Mouse (Mus musculus) embryonic facial prominence, embryonic 14.5 days (tissue): ENCODE measurements around the gene Tbc1d22a. TPM values are rescaled to one million over a fixed set of nuclear protein-coding genes. Genes with fewer than 3 reads are reported as not detected.

Experiments
- ATAC-seq: fragments of 200-750 bp; cut with Nextera tagmentation; 2 replicates; pipeline ENCODE4 v1.8.0; 2017; ENCODE audit warnings: low read depth, moderate number of reproducible peaks, moderate TSS enrichment
- DNase-seq: peaks from one replicate; pipeline ENCODE4 v3.0.0-alpha.2; 2015; ENCODE audit warnings: low spot score
- H3K27ac ChIP-seq: fragments of 300-500 bp; sonication (generic); replicated peaks from 2 replicates; pipeline ENCODE4 v1.5.1; 2014; ENCODE audit warnings: low read depth, mild to moderate bottlenecking, low read length, moderate library complexity
- H3K27me3 ChIP-seq: fragments of 300-500 bp; sonication (generic); replicated peaks from 2 replicates; pipeline ENCODE4 v1.6.1; 2014; ENCODE audit warnings: low read length; ENCODE audit not compliant: control insufficient read depth, insufficient read depth
- H3K36me3 ChIP-seq: fragments of 300-500 bp; sonication (generic); 2 replicates; pipeline ENCODE4 v1.6.1; 2014; ENCODE audit warnings: low read length, mixed read lengths; ENCODE audit not compliant: control insufficient read depth, insufficient read depth
- H3K4me1 ChIP-seq: fragments of 300-500 bp; sonication (generic); 2 replicates; pipeline ENCODE4 v1.6.1; 2014; ENCODE audit warnings: antibody characterized with exemption, low read length; ENCODE audit not compliant: control insufficient read depth, insufficient read depth
- H3K4me2 ChIP-seq: fragments of 300-500 bp; sonication (generic); 2 replicates; pipeline ENCODE4 v1.6.1; 2014; ENCODE audit warnings: low read depth, mild to moderate bottlenecking, low read length, moderate library complexity, mixed read lengths
- H3K4me3 ChIP-seq: fragments of 300-500 bp; sonication (generic); 2 replicates; pipeline ENCODE4 v1.5.1; 2014; ENCODE audit warnings: low read depth, mild to moderate bottlenecking, low read length
- H3K9ac ChIP-seq: fragments of 300-500 bp; sonication (generic); 2 replicates; pipeline ENCODE4 v1.6.1; 2014; ENCODE audit warnings: low read depth, mild to moderate bottlenecking, low read length, moderate library complexity, mixed read lengths
- H3K9me3 ChIP-seq: fragments of 300-500 bp; sonication (generic); 2 replicates; pipeline ENCODE4 v1.6.1; 2016; ENCODE audit warnings: low read length; ENCODE audit not compliant: control insufficient read depth
- WGBS: fragments of 180-500 bp; shearing (Covaris S2); extraction: QIAGEN DNeasy Blood & Tissue Kit; methylation state at CpG from one replicate; pipeline ENCODE4 v1.1.7; 2014; 5-methylcytosine and 5-hydroxymethylcytosine counted together
- polyA plus RNA-seq: library from polyadenylated mRNA; unstranded; fragments of >200 nt; fragmentation: Nextera tagmentation; extraction: Ambion mirVana; gene quantifications from 2 replicates; pipeline ENCODE4 v1.2.1, GENCODE M21; 2014

The Tbc1d22a gene
- polyA plus RNA-seq, 1 experiment from 2014 or later = 8.1 TPM

DNA sequence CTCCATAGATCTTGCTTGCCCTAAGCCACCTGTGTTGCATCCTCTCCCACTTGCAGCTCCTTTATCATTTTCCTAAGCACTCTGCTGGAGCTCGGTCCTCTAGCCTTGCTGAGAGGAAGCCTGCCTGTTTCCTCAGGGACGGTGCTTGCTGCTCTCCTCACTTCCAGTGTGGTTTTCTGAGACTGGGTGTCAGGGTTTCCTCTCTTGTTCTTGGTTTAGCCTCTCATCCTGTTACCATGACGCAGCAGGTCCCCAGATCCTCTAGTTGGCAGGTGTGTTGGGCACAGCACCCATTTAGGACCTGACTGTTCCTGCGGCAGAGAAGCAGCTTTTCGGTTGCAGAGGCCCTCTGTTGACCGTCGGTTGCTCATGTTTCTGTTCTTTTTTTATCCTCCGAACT, 172.1 kb downstream of the Tbc1d22a start:
- Histone ChIP-seq H3K36me3 (no peaks in the 10 kb centered on the region), H3K27ac (no peak overlapping the region), H3K9me3 (no peaks in the 10 kb centered on the region), H3K27me3 (no peaks in the 10 kb centered on the region), H3K9ac (no peak overlapping the region), H3K4me1 (no peaks in the 10 kb centered on the region), H3K4me3 (no peak overlapping the region), H3K4me2 (no peak overlapping the region)
- 82% methylated on average over 8 of the region's 8 CpGs for WGBS
- no peak for DNase-seq
- ATAC-seq = no peak

DNA sequence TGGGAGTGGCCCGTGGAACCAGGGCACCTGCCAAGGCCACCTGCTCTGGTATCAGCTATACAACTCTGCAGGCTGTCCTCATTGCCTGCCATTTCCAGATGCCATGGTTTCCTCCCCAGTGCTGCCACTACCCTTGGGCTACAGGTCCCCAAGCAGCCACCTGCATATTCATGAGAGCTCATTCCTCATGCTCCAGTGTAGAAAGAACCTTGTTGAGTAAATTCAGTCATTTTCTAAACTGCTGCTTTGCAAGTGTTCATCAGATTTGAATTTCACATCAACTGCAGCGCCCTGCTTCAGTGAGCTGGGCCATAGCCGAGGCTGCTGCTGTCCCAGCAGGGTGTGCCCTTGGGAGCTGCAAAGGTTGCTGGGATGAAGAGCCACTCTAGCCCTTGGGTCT, 174.3 kb downstream of the Tbc1d22a start:
- H3K9ac ChIP-seq = no peak overlapping the region
- ATAC-seq (no peak), DNase-seq (no peak)
- H3K4me1 ChIP-seq = no peaks in the 10 kb centered on the region
- H3K4me2 ChIP-seq = no peak overlapping the region
- 72% methylated on average over 3 of the region's 3 CpGs for WGBS
- H3K27ac ChIP-seq = no peak overlapping the region
- H3K27me3 ChIP-seq = no peaks in the 10 kb centered on the region
- H3K9me3 ChIP-seq = no peaks in the 10 kb centered on the region
- no peak overlapping the region for H3K4me3 ChIP-seq
- H3K36me3 ChIP-seq = no peaks in the 10 kb centered on the region

DNA sequence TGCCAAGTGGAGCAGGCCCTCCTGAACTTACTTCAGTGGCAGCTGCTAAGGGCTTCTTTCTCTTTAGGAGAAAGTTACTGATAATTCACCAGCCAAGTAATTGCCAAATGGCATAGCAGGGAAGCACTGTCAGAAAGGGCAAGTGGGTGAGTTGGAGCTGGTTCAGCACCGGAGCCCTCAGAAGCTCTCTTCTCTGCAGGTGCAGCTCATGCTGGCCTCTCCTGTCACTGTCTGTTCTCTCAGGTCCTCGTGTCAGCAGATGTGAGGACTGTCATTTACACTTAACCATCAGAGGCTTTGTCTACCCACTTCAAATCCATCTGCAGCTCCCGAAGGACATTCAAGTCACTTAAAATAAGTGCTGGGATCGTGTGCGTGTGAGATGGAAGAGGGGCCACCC, 190.6 kb downstream of the Tbc1d22a start:
- Histone ChIP-seq H3K27me3 (no peaks in the 10 kb centered on the region), H3K4me3 (no peak overlapping the region), H3K9me3 (no peaks in the 10 kb centered on the region), H3K4me2 (no peak overlapping the region), H3K9ac (no peak overlapping the region), H3K36me3 (no peaks in the 10 kb centered on the region), H3K4me1 (no peaks in the 10 kb centered on the region), H3K27ac (no peak overlapping the region)
- ATAC-seq = no peak
- WGBS = 68% methylated on average over 5 of the region's 5 CpGs
- DNase-seq = no peak

DNA sequence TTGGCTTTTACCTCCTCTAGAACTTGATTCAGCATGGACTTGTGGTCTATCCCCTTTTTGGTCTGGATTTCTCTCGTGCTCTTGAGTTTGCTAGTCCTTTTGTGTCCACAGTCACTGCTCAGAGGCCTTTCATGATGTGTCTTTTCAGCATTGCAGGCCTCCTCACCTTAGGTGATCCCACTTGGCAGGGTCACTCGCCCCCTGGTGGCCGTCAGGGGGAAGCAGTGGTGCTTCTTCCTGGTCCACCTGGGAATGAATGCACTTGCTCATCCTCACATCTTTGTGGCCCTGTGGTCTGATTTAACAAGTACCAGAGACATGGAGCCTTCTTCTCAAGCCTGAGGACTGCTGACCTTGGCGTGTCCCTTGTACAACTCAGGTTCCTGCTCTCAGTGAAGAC, 191.3 kb downstream of the Tbc1d22a start:
- H3K4me3 ChIP-seq = no peak overlapping the region
- no peaks in the 10 kb centered on the region for H3K27me3 ChIP-seq
- no peak overlapping the region for H3K9ac ChIP-seq
- no peaks in the 10 kb centered on the region for H3K9me3 ChIP-seq
- H3K27ac ChIP-seq = no peak overlapping the region
- peak; percentile 45 for DNase-seq
- H3K36me3 ChIP-seq = no peaks in the 10 kb centered on the region
- WGBS = 29% methylated on average over 4 of the region's 4 CpGs
- no peaks in the 10 kb centered on the region for H3K4me1 ChIP-seq
- no peak for ATAC-seq
- H3K4me2 ChIP-seq = no peak overlapping the region

DNA sequence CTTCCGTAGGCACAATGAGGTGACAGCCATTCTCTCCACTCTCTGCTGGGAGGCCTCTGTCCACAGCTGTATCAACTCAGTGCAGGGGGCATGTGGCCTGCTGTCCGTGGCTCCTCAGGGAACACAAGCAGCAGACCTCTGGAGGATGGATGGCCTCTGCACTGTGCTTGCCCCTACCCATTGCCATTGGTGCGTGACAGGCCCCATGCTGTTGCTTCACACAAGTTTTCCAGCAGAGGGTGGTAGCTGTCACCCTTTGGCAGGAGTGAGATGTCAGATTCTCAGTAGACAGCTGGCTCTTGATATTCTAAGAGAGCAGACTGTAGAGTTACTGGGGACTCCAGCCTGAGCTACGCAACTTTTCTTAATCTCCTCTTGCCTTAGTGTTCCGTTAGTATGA, 195.1 kb downstream of the Tbc1d22a start:
- Histone ChIP-seq H3K36me3 (no peaks in the 10 kb centered on the region), H3K27ac (no peak overlapping the region), H3K9ac (no peak overlapping the region), H3K9me3 (no peaks in the 10 kb centered on the region), H3K4me2 (no peak overlapping the region), H3K4me3 (no peak overlapping the region), H3K27me3 (no peaks in the 10 kb centered on the region), H3K4me1 (no peaks in the 10 kb centered on the region)
- 65% methylated on average over 5 of the region's 5 CpGs for WGBS
- no peak for ATAC-seq
- DNase-seq = peak; percentile 42

DNA sequence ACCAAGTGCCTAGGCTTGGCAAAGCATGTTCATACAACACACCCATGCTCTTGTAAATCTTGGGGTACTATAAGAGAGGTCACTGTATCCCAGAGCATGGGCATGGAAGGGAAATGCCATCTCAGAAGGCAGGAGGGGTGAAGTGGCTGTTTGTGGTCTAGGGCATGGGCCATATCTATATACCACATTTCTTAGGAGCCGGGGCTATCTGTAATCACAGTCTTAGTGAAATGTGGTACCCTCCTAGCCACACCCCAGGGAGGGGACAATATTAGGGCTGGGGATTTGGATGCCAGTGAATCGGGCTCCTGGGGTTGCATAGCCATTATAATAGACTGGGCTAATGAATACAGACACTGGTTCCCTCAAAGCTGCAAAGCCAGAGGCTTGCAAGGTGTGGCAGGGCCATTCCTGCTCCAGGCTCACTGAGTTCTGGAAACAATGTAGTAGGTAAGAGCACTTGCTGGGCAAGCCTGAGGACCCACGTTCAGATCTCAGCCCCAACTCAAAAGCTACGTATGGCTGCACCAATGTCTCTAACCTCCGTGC, 197.3 kb downstream of the Tbc1d22a start:
- DNase-seq = no peak
- Histone ChIP-seq H3K4me2 (no peak overlapping the region), H3K4me3 (no peak overlapping the region), H3K27ac (no peak overlapping the region), H3K27me3 (no peaks in the 10 kb centered on the region), H3K4me1 (no peaks in the 10 kb centered on the region), H3K9ac (no peak overlapping the region), H3K36me3 (no peaks in the 10 kb centered on the region), H3K9me3 (no peaks in the 10 kb centered on the region)
- no peak for ATAC-seq
- WGBS = 75% methylated on average over 5 of the region's 5 CpGs

DNA sequence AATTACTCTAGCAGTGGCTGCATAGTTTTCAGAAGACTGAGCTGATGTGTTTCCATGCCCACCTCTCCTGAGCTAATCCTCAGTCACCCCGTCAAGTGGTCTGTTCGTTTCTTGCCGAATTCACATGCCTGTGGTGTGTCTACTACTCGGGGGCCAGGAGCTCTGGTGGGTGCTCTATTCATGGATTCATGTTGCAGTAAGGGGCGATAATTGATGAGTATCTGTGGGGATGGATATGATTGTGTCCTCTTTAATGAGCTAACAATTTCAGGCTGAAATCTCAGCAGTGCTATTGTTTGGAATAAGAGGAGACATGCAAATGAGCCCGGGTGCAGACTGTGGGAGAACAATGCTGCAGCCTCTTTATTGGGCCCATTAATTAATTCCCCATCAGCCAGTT, 201.7 kb downstream of the Tbc1d22a start:
- Histone ChIP-seq H3K4me3 (no peak overlapping the region), H3K9ac (no peak overlapping the region), H3K27ac (no peak overlapping the region), H3K27me3 (no peaks in the 10 kb centered on the region), H3K36me3 (no peaks in the 10 kb centered on the region), H3K9me3 (no peaks in the 10 kb centered on the region), H3K4me1 (no peaks in the 10 kb centered on the region), H3K4me2 (no peak overlapping the region)
- DNase-seq (peak; percentile 15), ATAC-seq (no peak)
- 61% methylated on average over 6 of the region's 6 CpGs for WGBS

DNA sequence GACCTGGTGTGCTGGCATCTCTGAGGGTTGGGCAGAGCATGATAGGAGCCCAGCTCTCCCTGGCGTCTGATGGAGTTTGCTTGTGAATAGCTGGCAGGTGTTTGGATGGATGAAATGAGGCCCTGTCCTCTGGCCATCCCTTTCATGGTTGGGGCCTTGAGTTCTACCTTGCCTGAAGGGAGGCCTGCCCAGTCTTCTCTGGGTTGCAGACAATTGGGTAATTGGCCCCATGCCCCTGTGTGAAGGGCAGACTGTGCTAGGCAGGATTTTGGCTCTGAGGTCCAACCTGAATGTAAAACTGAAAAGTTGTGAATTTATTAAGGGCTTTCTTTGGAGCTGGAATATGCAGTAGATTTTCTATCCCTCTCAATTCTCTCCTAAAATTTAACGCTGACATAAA, 204.2 kb downstream of the Tbc1d22a start:
- WGBS = 89% methylated on average over 2 of the region's 2 CpGs
- H3K27me3 ChIP-seq = no peaks in the 10 kb centered on the region
- no peak overlapping the region for H3K4me2 ChIP-seq

DNA sequence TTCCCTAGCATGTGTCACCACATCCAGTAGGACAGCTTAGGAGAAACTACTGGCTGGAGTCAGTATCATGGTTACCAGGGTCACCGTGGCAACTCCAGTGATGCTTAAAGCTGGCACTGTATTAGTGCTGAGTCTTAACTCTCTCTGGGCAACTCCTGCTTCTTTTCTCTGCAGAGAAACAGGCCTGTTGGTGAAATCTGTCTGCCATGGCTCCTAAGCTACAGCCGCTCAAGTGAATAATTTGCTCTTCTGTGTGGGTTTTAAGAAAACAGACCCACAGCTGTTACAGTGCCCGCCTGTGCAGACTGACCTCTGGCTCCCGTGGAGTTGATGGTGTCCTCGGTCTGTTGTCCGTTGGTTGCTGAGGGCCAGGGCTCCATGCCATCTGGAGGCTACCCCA, 205.4 kb downstream of the Tbc1d22a start:
- peak; percentile 18 for DNase-seq
- H3K27ac ChIP-seq = no peak overlapping the region
- no peak overlapping the region for H3K4me3 ChIP-seq
- WGBS = 69% methylated on average over 6 of the region's 6 CpGs
- no peaks in the 10 kb centered on the region for H3K4me1 ChIP-seq
- no peak; the same call in 1 of the 2 replicates for ATAC-seq
- no peaks in the 10 kb centered on the region for H3K9me3 ChIP-seq
- no peaks in the 10 kb centered on the region for H3K27me3 ChIP-seq
- H3K4me2 ChIP-seq = no peak overlapping the region
- no peak overlapping the region for H3K9ac ChIP-seq
- H3K36me3 ChIP-seq = no peaks in the 10 kb centered on the region

More for the DNA sequence above, 204.2 kb downstream of the Tbc1d22a start:
- H3K4me1 ChIP-seq = no peaks in the 10 kb centered on the region
- H3K27ac ChIP-seq = no peak overlapping the region
- no peak overlapping the region for H3K9ac ChIP-seq
- no peaks in the 10 kb centered on the region for H3K36me3 ChIP-seq
- ATAC-seq = no peak
- DNase-seq = no peak
- no peaks in the 10 kb centered on the region for H3K9me3 ChIP-seq
- H3K4me3 ChIP-seq = no peak overlapping the region
